Comparison of ENCODE assay signal across 28 mouse cellular contexts in genomic region chr11:69594853-69595252, GRCm38 (mm10). TPM values are rescaled to one million over a fixed set of nuclear protein-coding genes. Genes with fewer than 3 reads are reported as not detected.
DNase-seq lines count a peak whose midpoint lies in the region; ATAC-seq and TF ChIP-seq lines count a peak whose summit lies in the region.
"Had no signal": no experiment of that assay in that cellular context is flagged by ENCODE, and none has a peak within 500 bp of the region (broad histone marks: within the 10 kb centered on the region; RNA-seq: fewer than 3 reads in every experiment).

No protein-coding gene starts in this region.

- no peak overlapping the region for H3K4me3 ChIP-seq in liver, embryonic 13.5 days (replicated peaks)
- H3K4me3 ChIP-seq in liver, postnatal 0 days (ENCODE audit: low read depth, low read length) = no peak overlapping the region
- no peak overlapping the region for H3K4me3 ChIP-seq in MEL (ENCODE audit: control insufficient read depth in 1 of 2, insufficient read depth in 1 of 2, low read depth in 2 of 2, low read length in 2 of 2)
- H3K4me3 ChIP-seq in midbrain, embryonic 13.5 days (replicated peaks) = no peak overlapping the region
- H3K4me3 ChIP-seq: embryonic facial prominence, embryonic 13.5 days; embryonic facial prominence, embryonic 15.5 days; erythroblast, embryonic 14.5 days; forebrain, embryonic 10.5 days; forebrain, embryonic 12.5 days had no signal

- H3K36me3 ChIP-seq in liver, embryonic 13.5 days = peaks cover 39% of the 10 kb centered on the region
- peaks cover 22% of the 10 kb centered on the region for H3K36me3 ChIP-seq in liver, postnatal 0 days (replicated peaks; ENCODE audit: insufficient read depth, low read length)
- H3K36me3 ChIP-seq in MEL (ENCODE audit: control insufficient read depth in 1 of 2, insufficient read depth in 2 of 2, low read length in 2 of 2) = peaks cover 4 to 39% of the 10 kb centered on the region in 2 experiments
- H3K36me3 ChIP-seq in midbrain, embryonic 13.5 days = peaks cover 40% of the 10 kb centered on the region

- no peak for TF ChIP-seq CTCF in liver, postnatal 0 days (IDR thresholded peaks at IDR 0.05; ENCODE audit: low read depth)
- no peak for TF ChIP-seq CTCF in MEL (IDR thresholded peaks at IDR 0.05 in 2 of 3, conservative IDR thresholded peaks at IDR 0.05 in 1 of 3; ENCODE audit: control insufficient read depth in 1 of 3, insufficient read depth in 1 of 3, low read depth in 2 of 3, low read length in 3 of 3, poor library complexity in 1 of 3, severe bottlenecking in 1 of 3)

- no peaks in the 10 kb centered on the region for H3K27me3 ChIP-seq in liver, embryonic 13.5 days
- H3K27me3 ChIP-seq in liver, postnatal 0 days (ENCODE audit: insufficient read depth, low read length) = no peaks in the 10 kb centered on the region
- no peaks in the 10 kb centered on the region for H3K27me3 ChIP-seq in MEL (ENCODE audit: control insufficient read depth in 1 of 2, insufficient read depth in 2 of 2, low read length in 2 of 2)
- H3K27me3 ChIP-seq in midbrain, embryonic 13.5 days = no peaks in the 10 kb centered on the region
- H3K27me3 ChIP-seq: embryonic facial prominence, embryonic 13.5 days; embryonic facial prominence, embryonic 15.5 days; forebrain, embryonic 12.5 days; Patski had no signal

- H3K4me2 ChIP-seq in liver, embryonic 13.5 days = no peak overlapping the region
- no peak overlapping the region for H3K4me2 ChIP-seq in liver, postnatal 0 days (ENCODE audit: low read depth, low read length)
- H3K4me2 ChIP-seq in midbrain, embryonic 13.5 days (replicated peaks) = no peak overlapping the region
- H3K4me2 ChIP-seq: embryonic facial prominence, embryonic 13.5 days; embryonic facial prominence, embryonic 15.5 days; forebrain, embryonic 12.5 days had no signal

- TF ChIP-seq EP300 in liver, postnatal 0 days (IDR thresholded peaks at IDR 0.05; ENCODE audit: low read depth) = no peak
- no peak for TF ChIP-seq EP300 in MEL (IDR thresholded peaks at IDR 0.05; ENCODE audit: low read depth in 1 of 2, low read length in 2 of 2)

- H3K9ac ChIP-seq in liver, embryonic 13.5 days = no peak overlapping the region
- no peak overlapping the region for H3K9ac ChIP-seq in liver, postnatal 0 days (replicated peaks)
- no peak overlapping the region for H3K9ac ChIP-seq in MEL (ENCODE audit: control insufficient read depth, low read depth, low read length, poor library complexity, severe bottlenecking)
- H3K9ac ChIP-seq in midbrain, embryonic 13.5 days (replicated peaks) = no peak overlapping the region
- H3K9ac ChIP-seq: embryonic facial prominence, embryonic 13.5 days; embryonic facial prominence, embryonic 15.5 days; forebrain, embryonic 12.5 days had no signal

- no peaks in the 10 kb centered on the region for H3K9me3 ChIP-seq in liver, embryonic 13.5 days (replicated peaks)
- H3K9me3 ChIP-seq in liver, postnatal 0 days (ENCODE audit: low read length) = no peaks in the 10 kb centered on the region
- no peaks in the 10 kb centered on the region for H3K9me3 ChIP-seq in MEL (replicated peaks; ENCODE audit: insufficient read depth, low read length)
- H3K9me3 ChIP-seq in midbrain, embryonic 13.5 days = no peaks in the 10 kb centered on the region
- H3K9me3 ChIP-seq: embryonic facial prominence, embryonic 13.5 days; embryonic facial prominence, embryonic 15.5 days; forebrain, embryonic 10.5 days; forebrain, embryonic 12.5 days; G1E had no signal

- WGBS in liver, embryonic 13.5 days (ENCODE audit: insufficient replicate concordance) = 93% methylated on average over 6 of the region's 6 CpGs
- WGBS in liver, postnatal 0 days (ENCODE audit: insufficient replicate concordance) = 92% methylated on average over 6 of the region's 6 CpGs
- 97% methylated on average over 6 of the region's 6 CpGs for WGBS in midbrain, embryonic 13.5 days

- no peaks in the 10 kb centered on the region for H3K79me2 ChIP-seq in MEL (ENCODE audit: control insufficient read depth, insufficient read depth, low read length, poor library complexity)

- TF ChIP-seq POLR2A in MEL (IDR thresholded peaks at IDR 0.05; ENCODE audit: control insufficient read depth in 1 of 2, insufficient read depth in 1 of 2, low read depth in 1 of 2, low read length in 2 of 2, poor library complexity in 1 of 2) = no peak

- ATAC-seq in liver, embryonic 13.5 days (ENCODE audit: low read depth) = no peak
- ATAC-seq in liver, postnatal 0 days = no peak
- no peak for ATAC-seq in midbrain, embryonic 13.5 days
- ATAC-seq: activated CD4-positive, CD25-positive, alpha-beta regulatory T cell, adult 4 months; forebrain, embryonic 14.5 days; forebrain, embryonic 16.5 days; Patski had no signal

- no peak for DNase-seq in liver, embryonic 13.5 days
- DNase-seq in liver, postnatal 0 days = no peak
- DNase-seq in MEL (ENCODE audit: low read depth, low spot score) (peak; percentile 35), MN1 (ENCODE audit: low spot score) (no peak)
- DNase-seq: adrenal gland, adult 8-10 months; adrenal gland, postnatal 14 days; adrenal gland, postnatal 36 days; cerebellum, adult 11 months; cerebellum, adult 18-20 months; cerebellum, adult 8-10 months; cerebellum, adult 9-11 months; cerebellum, postnatal 14 days; cerebellum, postnatal 36 days; embryo, embryonic 11 days had no signal

- H3K27ac ChIP-seq in liver, embryonic 13.5 days = peak overlapping the region; percentile 50; the same call in 1 of the 2 replicates
- no peak overlapping the region for H3K27ac ChIP-seq in liver, postnatal 0 days (ENCODE audit: low read depth)
- no peak overlapping the region for H3K27ac ChIP-seq in MEL (ENCODE audit: control insufficient read depth, low read depth, low read length)
- H3K27ac ChIP-seq in midbrain, embryonic 13.5 days = no peak overlapping the region
- H3K27ac ChIP-seq: embryonic facial prominence, embryonic 13.5 days; embryonic facial prominence, embryonic 15.5 days; forebrain, embryonic 10.5 days; forebrain, embryonic 12.5 days had no signal

- TF ChIP-seq RAD21 in MEL (IDR thresholded peaks at IDR 0.05; ENCODE audit: low read depth, low read length) = no peak

- peaks cover 51% of the 10 kb centered on the region for H3K4me1 ChIP-seq in liver, embryonic 13.5 days (replicated peaks)
- H3K4me1 ChIP-seq in liver, postnatal 0 days (ENCODE audit: insufficient read depth) = peaks cover 18% of the 10 kb centered on the region
- peaks cover 14 to 29% of the 10 kb centered on the region in 2 experiments for H3K4me1 ChIP-seq in MEL (ENCODE audit: control insufficient read depth in 1 of 2, insufficient read depth in 2 of 2, low read length in 2 of 2)
- peaks cover 15% of the 10 kb centered on the region for H3K4me1 ChIP-seq in midbrain, embryonic 13.5 days (replicated peaks)

TF ChIP-seq in MEL, 35 proteins besides CTCF, POLR2A, EP300 and RAD21:
- no peak for TF ChIP-seq USF2 (IDR thresholded peaks at IDR 0.05; ENCODE audit: borderline replicate concordance in 1 of 2, insufficient read depth in 1 of 2, low read depth in 1 of 2, low read length in 2 of 2)
- 0 out of 2 replicates have a peak, but pooled peaks have one; percentile 42 for TF ChIP-seq POLR2AphosphoS5 (IDR thresholded peaks at IDR 0.05; ENCODE audit: borderline replicate concordance, low read depth, low read length)

RNA-seq across cellular contexts. Expression of gene Atp1b2, which starts 10.9 kb away (rescaled TPM):
- 21.7 and 30.8 TPM in 2 replicates for polyA plus RNA-seq in liver, embryonic 13.5 days (2015; fragmentation: Nextera tagmentation; extraction: Ambion mirVana)
- polyA plus RNA-seq in liver, postnatal 0 days (2015; fragmentation: Nextera tagmentation; extraction: Ambion mirVana) = 4.0 and 5.3 TPM in 2 replicates
- 13.4 and 15.1 TPM in 2 replicates for total RNA-seq in MEL (2012; rRNA removed)
- polyA plus RNA-seq in MEL (2012; ENCODE audit: insufficient read depth in 1 of 2, insufficient read length in 2 of 2, low read depth in 1 of 2, low replicate concordance in 2 of 2, missing spikeins in 1 of 2) = 100 to 1,000 TPM in 1 of 2 experiments, not detected in 1; 136 TPM
- polyA plus RNA-seq in midbrain, embryonic 13.5 days (2015; fragmentation: Nextera tagmentation; extraction: Ambion mirVana) = 23.2 and 24.3 TPM in 2 replicates

RNA-seq across cellular contexts. Expression of gene Trp53, which starts 14.7 kb away (rescaled TPM):
- polyA plus RNA-seq in liver, embryonic 13.5 days (2015; fragmentation: Nextera tagmentation; extraction: Ambion mirVana) = 83.0 and 90.4 TPM in 2 replicates
- polyA plus RNA-seq in liver, postnatal 0 days (2015; fragmentation: Nextera tagmentation; extraction: Ambion mirVana) = 32.6 and 33.5 TPM in 2 replicates
- 74.1 and 76.4 TPM in 2 replicates for total RNA-seq in MEL (2012; rRNA removed)
- polyA plus RNA-seq in MEL (2012; ENCODE audit: insufficient read depth in 1 of 2, insufficient read length in 2 of 2, low read depth in 1 of 2, low replicate concordance in 2 of 2, missing spikeins in 1 of 2) = 100 to 1,000 TPM in 1 of 2 experiments, not detected in 1; 212 TPM
- 84.2 and 93.4 TPM in 2 replicates for polyA plus RNA-seq in midbrain, embryonic 13.5 days (2015; fragmentation: Nextera tagmentation; extraction: Ambion mirVana)

RNA-seq across cellular contexts. Expression of gene Wrap53, which starts 14.8 kb away (rescaled TPM):
- polyA plus RNA-seq in liver, embryonic 13.5 days (2015; fragmentation: Nextera tagmentation; extraction: Ambion mirVana) = 23.1 and 23.7 TPM in 2 replicates
- polyA plus RNA-seq in liver, postnatal 0 days (2015; fragmentation: Nextera tagmentation; extraction: Ambion mirVana) = 8.1 and 10.0 TPM in 2 replicates
- total RNA-seq in MEL (2012; rRNA removed) = 18.5 and 18.9 TPM in 2 replicates
- polyA plus RNA-seq in MEL (2012; ENCODE audit: insufficient read depth in 1 of 2, insufficient read length in 2 of 2, low read depth in 1 of 2, low replicate concordance in 2 of 2, missing spikeins in 1 of 2) = 10 to 100 TPM in 1 of 2 experiments, not detected in 1; 24.5 TPM
- 24.5 and 26.9 TPM in 2 replicates for polyA plus RNA-seq in midbrain, embryonic 13.5 days (2015; fragmentation: Nextera tagmentation; extraction: Ambion mirVana)

RNA-seq across cellular contexts. Expression of gene Shbg, which starts 22.9 kb away (rescaled TPM):
- polyA plus RNA-seq in liver, embryonic 13.5 days (2015; fragmentation: Nextera tagmentation; extraction: Ambion mirVana) = 33.4 and 34.8 TPM in 2 replicates
- 4.3 and 4.7 TPM in 2 replicates for polyA plus RNA-seq in liver, postnatal 0 days (2015; fragmentation: Nextera tagmentation; extraction: Ambion mirVana)
- not detected in 2 replicates for total RNA-seq in MEL (2012; rRNA removed)
- polyA plus RNA-seq in MEL (2012; ENCODE audit: insufficient read depth in 1 of 2, insufficient read length in 2 of 2, low read depth in 1 of 2, low replicate concordance in 2 of 2, missing spikeins in 1 of 2) = not detected
- polyA plus RNA-seq in midbrain, embryonic 13.5 days (2015; fragmentation: Nextera tagmentation; extraction: Ambion mirVana) = not detected in 2 replicates
- total RNA-seq: adrenal gland, adult 18-20 months; adrenal gland, adult 8-10 months; adrenal gland, postnatal 14 days; adrenal gland, postnatal 36 days; common myeloid progenitor, adult 5-6 weeks; G1E had no signal
- polyA plus RNA-seq: activated CD4-positive, CD25-positive, alpha-beta regulatory T cell, adult 4 months; brain, embryonic 14.5 days; embryonic facial prominence, embryonic 13.5 days; embryonic facial prominence, embryonic 15.5 days; forebrain, embryonic 10.5 days; forebrain, embryonic 12.5 days; forebrain, embryonic 14.5 days; forebrain, embryonic 16.5 days; G1E; Patski had no signal

RNA-seq across cellular contexts. Expression of gene Sat2, which starts 27.0 kb away (rescaled TPM):
- polyA plus RNA-seq in liver, embryonic 13.5 days (2015; fragmentation: Nextera tagmentation; extraction: Ambion mirVana) = 11.6 and 12.3 TPM in 2 replicates
- 15.2 and 18.7 TPM in 2 replicates for polyA plus RNA-seq in liver, postnatal 0 days (2015; fragmentation: Nextera tagmentation; extraction: Ambion mirVana)
- total RNA-seq in MEL (2012; rRNA removed) = not detected in 2 replicates
- not detected for polyA plus RNA-seq in MEL (2012; ENCODE audit: insufficient read depth in 1 of 2, insufficient read length in 2 of 2, low read depth in 1 of 2, low replicate concordance in 2 of 2, missing spikeins in 1 of 2)
- polyA plus RNA-seq in midbrain, embryonic 13.5 days (2015; fragmentation: Nextera tagmentation; extraction: Ambion mirVana) = 25.1 and 28.5 TPM in 2 replicates
- total RNA-seq: common myeloid progenitor, adult 5-6 weeks had no signal
- polyA plus RNA-seq: activated CD4-positive, CD25-positive, alpha-beta regulatory T cell, adult 4 months; erythroblast, embryonic 14.5 days; G1E had no signal
